Mouse (Mus musculus) heart, embryonic 13.5 days (tissue): ENCODE measurements around the gene Gm7102. TPM values are rescaled to one million over a fixed set of nuclear protein-coding genes. Genes with fewer than 3 reads are reported as not detected.
"Not testable (repeated sequence)": the region's sequence is repeated elsewhere in the genome, so short reads cannot be mapped to it uniquely, and the experiment has no call there.

Source experiments
- ATAC-seq: fragments of 200-750 bp; cut with Nextera tagmentation; 2 replicates; pipeline ENCODE4 v1.8.0; 2017; ENCODE audit warnings: moderate TSS enrichment; ENCODE audit not compliant: insufficient number of reproducible peaks, low FRiP score, low TSS enrichment; ENCODE audit errors: extremely low read depth
- H3K27ac ChIP-seq: fragments of 300-500 bp; sonication (generic); replicated peaks from 2 replicates; pipeline ENCODE4 v1.5.1; 2015; ENCODE audit warnings: moderate library complexity, mild to moderate bottlenecking, inconsistent platforms
- H3K27me3 ChIP-seq: fragments of 300-500 bp; sonication (generic); replicated peaks from 2 replicates; pipeline ENCODE4 v1.6.1; 2015; ENCODE audit warnings: mild to moderate bottlenecking, inconsistent platforms
- H3K36me3 ChIP-seq: fragments of 300-500 bp; sonication (generic); 2 replicates; pipeline ENCODE4 v1.6.1; 2015; ENCODE audit warnings: mild to moderate bottlenecking, inconsistent platforms
- H3K4me1 ChIP-seq: fragments of 300-500 bp; sonication (generic); 2 replicates; pipeline ENCODE4 v1.6.1; 2015; ENCODE audit warnings: inconsistent platforms
- H3K4me2 ChIP-seq: fragments of 300-500 bp; sonication (generic); 2 replicates; pipeline ENCODE4 v1.6.1; 2015; ENCODE audit warnings: inconsistent platforms, mild to moderate bottlenecking, moderate library complexity
- H3K4me3 ChIP-seq: fragments of 300-500 bp; sonication (generic); 2 replicates; pipeline ENCODE4 v1.5.1; 2015; ENCODE audit warnings: moderate library complexity, mild to moderate bottlenecking, inconsistent platforms
- H3K9ac ChIP-seq: fragments of 300-500 bp; sonication (generic); 2 replicates; pipeline ENCODE4 v1.6.1; 2015; ENCODE audit warnings: inconsistent platforms, mild to moderate bottlenecking, moderate library complexity
- H3K9me3 ChIP-seq: fragments of 300-500 bp; sonication (generic); 2 replicates; pipeline ENCODE4 v1.6.1; 2016; ENCODE audit warnings: inconsistent platforms
- WGBS: fragments of 180-500 bp; shearing (Covaris S2); methylation state at CpG from one replicate; pipeline ENCODE4 v1.1.7; 2015; ENCODE audit warnings: mixed read lengths; 5-methylcytosine and 5-hydroxymethylcytosine counted together
- polyA plus RNA-seq: library from polyadenylated mRNA; unstranded; fragments of >200 nt; fragmentation: Nextera tagmentation; extraction: Ambion mirVana; gene quantifications from 2 replicates; pipeline ENCODE4 v1.2.1, GENCODE M21; 2015

Gene Gm7102
- 0.16 TPM in 1 of 2 replicates, not detected in the other for polyA plus RNA-seq

DNA sequence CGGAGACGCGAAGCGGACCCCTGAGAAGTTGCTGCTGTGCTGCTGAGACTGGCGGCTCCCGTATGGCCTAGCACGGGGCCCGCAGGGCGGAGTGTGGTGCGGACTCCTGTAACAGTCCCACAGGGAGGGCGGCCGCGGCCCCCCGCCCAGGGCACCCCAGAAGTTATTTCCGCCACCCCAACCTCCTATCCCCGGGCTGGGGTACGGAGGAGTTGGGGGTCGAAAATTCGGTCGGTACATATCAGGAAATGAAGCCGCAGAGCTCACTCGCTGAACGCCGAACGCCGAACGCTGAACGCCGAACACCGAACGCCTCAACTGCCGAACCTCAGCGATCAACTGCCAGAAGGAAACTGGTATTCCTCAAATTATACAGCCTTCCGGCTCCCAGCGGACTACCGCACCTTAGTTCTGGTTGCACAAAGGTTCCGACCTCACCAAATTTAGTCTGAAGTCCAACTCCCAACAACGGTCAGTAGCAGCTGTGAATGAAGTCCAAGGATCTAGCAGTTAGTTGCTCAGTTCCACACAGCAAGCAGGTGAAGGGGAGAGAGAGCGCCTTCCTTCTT lies at the start of gene Gm7102:
Gene Gm7102, minus strand, starts transcription at position 554 of the 569 bp plus-strand sequence.
- Histone ChIP-seq H3K4me3 (peak within 1 kb of the TSS; percentile 54), H3K4me2 (peak within 1 kb of the TSS; percentile 74), H3K9me3 (peaks cover 6% of the 10 kb centered on the region; the same call in 1 of the 2 replicates), H3K36me3 (no peaks in the 10 kb centered on the region), H3K4me1 (no peaks in the 10 kb centered on the region), H3K27ac (no peak within 1 kb of the TSS), H3K27me3 (peaks cover 19% of the 10 kb centered on the region; the same call in 1 of the 2 replicates), H3K9ac (peak within 1 kb of the TSS; percentile 76)
- ATAC-seq: no peak
- WGBS: 16% methylated on average over 39 of the region's 39 CpGs

DNA sequence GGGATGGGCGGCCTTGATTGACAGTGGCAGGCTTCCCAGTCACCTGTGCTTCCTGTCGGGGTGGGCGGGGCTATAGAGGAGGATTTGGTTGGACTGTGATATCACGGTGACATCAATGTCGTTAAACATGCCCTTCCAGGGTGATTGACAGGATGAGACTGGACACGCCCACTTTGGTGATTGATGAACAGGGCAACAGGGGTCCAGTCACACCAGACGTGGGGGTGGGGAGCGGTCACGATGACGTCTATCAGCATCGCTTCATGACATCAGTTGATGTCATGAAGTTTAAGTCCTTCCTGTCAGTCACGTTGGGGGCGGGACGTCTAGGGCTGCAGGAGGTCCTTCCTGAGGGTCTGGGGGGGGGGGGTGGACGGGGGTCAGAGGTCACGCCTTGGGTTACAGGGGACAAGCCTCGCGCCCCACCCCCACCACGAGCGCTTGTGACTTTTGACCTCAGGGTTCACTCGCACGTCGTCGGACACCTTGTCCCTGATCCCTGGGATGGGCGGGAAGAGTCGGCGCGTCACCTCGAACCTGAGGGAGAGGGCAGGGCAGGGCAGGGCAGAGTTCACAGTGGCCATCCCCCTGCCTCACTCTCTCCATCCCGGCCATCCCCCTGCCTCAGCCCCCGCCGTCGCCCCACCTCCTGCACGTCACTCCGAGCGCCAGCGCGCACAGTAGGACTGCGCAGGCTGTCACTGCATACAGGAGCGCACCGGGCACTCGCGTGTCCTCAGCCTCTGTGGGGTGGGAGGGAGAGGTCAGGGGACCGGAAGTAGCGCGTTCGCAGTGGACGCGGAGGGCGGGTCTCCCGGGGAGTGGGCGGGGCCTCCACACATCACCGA lies 48.8 kb upstream of the Gm7102 start:
- Histone ChIP-seq H3K27me3 (peaks cover 9% of the 10 kb centered on the region; the same call in 1 of the 2 replicates), H3K36me3 (peaks cover 8% of the 10 kb centered on the region), H3K9ac (no peak overlapping the region), H3K27ac (no peak overlapping the region), H3K4me3 (peak overlapping the region; percentile 60), H3K4me2 (peak overlapping the region; percentile 71), H3K9me3 (0 out of 2 replicates have a peak, but pooled peaks cover 12% of the 10 kb centered on the region), H3K4me1 (peaks cover 7% of the 10 kb centered on the region; the same call in 1 of the 2 replicates)
- ATAC-seq: no peak; the same call in 1 of the 2 replicates
- WGBS: 28% methylated on average over 53 of the region's 53 CpGs

DNA sequence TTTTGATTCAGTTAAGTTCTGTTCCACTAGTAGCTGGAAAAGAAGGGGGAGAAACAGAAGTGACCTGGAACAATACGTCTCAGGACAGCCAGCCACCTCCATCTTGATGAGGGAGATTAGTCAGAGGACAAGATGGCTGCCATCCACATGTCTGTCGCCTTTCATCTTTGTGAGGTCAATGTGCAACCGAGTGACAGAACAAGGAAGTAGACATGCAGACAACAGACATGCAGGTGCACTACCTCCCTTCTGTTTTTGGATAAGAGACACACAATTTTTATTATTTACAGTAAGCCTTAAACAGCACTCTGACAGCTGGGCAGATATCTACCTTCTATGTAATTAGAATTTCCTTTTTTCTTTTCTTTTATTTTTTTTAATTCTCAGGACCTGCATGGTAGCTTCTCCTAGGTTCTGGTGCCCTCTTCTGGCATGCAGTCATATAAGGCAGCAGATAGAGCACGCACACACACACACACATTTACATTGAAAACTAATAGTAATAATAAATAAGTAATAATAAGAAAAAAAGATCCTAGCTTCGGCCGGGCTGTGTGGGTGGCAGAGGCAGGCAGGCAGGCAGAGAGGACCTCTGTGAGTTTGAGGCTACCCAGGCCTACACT lies 47.7 kb upstream of the Gm7102 start:
- Histone ChIP-seq H3K9ac (no peak overlapping the region), H3K4me1 (peaks cover 7% of the 10 kb centered on the region; the same call in 1 of the 2 replicates), H3K4me3 (no peak overlapping the region), H3K36me3 (peaks cover 8% of the 10 kb centered on the region), H3K9me3 (0 out of 2 replicates have a peak, but pooled peaks cover 12% of the 10 kb centered on the region), H3K27ac (no peak overlapping the region), H3K4me2 (no peak overlapping the region), H3K27me3 (peaks cover 9% of the 10 kb centered on the region; the same call in 1 of the 2 replicates)
- WGBS: 86% methylated on average over 6 of the region's 6 CpGs
- ATAC-seq: no peak

DNA sequence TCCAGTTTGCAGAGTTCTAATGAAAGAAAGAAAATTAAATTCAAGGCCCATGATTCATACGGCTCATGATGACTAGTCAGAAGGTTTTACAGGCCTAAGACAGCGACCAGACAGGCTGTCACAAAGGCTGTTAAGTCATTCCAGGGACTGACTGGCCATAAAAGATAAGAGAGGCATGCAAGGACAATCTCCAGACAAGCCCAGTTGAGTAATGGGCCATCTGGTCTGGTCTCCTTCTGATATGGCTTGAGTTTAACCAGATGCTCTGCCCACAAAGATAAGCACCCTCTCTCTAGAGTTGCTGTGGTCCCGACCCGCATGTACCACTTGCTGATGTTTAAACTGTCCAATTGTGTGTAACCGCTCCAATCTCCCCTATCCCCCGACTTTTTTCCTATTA lies 31.4 kb upstream of the Gm7102 start:
- H3K27me3 ChIP-seq, H3K4me1 ChIP-seq, H3K4me3 ChIP-seq, H3K36me3 ChIP-seq, H3K9me3 ChIP-seq, H3K27ac ChIP-seq, H3K9ac ChIP-seq, H3K4me2 ChIP-seq, ATAC-seq: not testable (repeated sequence)
- 33% methylated on average over 6 of the region's 6 CpGs for WGBS

DNA sequence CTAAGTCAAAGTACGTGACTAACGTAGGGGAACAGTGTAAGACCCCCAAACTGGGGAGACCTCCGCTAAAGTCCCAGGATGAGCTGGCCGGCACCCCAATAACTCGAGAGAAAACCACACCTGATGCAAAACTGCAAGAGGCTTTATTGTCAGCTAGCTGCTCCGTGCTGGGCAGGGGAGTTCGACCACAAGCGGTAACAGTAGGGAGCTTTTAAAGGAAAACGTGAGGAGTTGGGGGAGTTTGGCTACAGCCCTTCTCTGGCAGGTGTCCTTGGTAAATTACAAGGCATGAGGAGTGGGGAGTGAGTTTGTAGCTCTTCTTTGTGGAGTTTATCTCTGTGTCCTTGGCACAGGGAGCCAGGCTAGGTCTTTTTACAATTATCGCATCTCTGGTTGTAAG lies 23.7 kb upstream of the Gm7102 start:
- Histone ChIP-seq H3K4me2 (no peak overlapping the region), H3K27ac (no peak overlapping the region), H3K36me3 (no peaks in the 10 kb centered on the region), H3K27me3 (no peaks in the 10 kb centered on the region), H3K9ac (no peak overlapping the region), H3K4me1 (no peaks in the 10 kb centered on the region), H3K4me3 (no peak overlapping the region), H3K9me3 (no peaks in the 10 kb centered on the region)
- WGBS: 16% methylated on average over 10 of the region's 10 CpGs
- no peak for ATAC-seq

DNA sequence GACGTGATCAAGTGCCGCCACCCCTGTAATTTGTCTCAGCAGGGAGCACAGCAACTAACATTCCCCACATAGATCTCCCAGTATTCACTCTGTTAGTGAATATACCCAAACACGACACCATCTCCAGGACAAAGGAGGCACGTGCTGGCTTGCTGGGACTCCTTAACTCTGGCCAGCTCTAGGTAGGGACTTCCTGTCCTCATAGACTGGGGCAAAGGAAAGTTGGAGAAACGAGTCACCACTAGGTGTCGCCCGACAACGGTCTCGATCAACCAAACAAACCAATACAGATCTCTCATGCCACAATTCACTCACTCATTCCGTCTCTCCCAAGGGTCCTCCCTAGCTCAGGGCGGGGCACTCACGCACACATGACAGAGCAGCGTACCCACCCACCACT lies 23.2 kb upstream of the Gm7102 start:
- 14% methylated on average over 13 of the region's 13 CpGs for WGBS
- Histone ChIP-seq H3K27ac (no peak overlapping the region), H3K4me3 (no peak overlapping the region), H3K4me1 (no peaks in the 10 kb centered on the region), H3K27me3 (no peaks in the 10 kb centered on the region), H3K9ac (no peak overlapping the region), H3K36me3 (no peaks in the 10 kb centered on the region), H3K4me2 (no peak overlapping the region), H3K9me3 (no peaks in the 10 kb centered on the region)
- ATAC-seq: no peak

DNA sequence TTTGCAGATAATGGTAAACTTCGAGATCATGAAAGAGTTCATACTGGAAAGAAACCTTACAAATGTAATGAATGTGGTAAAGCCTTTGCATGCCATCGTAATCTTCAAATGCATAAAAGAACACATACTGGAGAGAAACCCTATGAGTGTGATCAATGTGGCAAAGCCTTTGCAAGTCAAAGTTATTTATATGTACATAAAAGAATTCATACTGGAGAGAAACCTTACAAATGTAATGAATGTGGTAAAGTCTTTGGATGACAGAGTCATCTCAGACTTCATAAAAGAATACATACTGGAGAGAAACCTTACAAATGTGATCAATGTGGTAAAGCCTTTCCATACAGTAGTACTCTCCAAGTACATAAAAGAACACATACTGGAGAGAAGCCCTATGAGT lies 7.5 kb upstream of the Gm7102 start, which contains the start of gene Gm6020:
Gene Gm6020, plus strand, starts transcription at position 301 of the 400 bp plus-strand sequence.
- WGBS: 73% methylated on average over 2 of the region's 2 CpGs
- not testable (repeated sequence) for H3K4me2 ChIP-seq, H3K36me3 ChIP-seq, H3K4me1 ChIP-seq, H3K4me3 ChIP-seq, H3K27ac ChIP-seq, ATAC-seq, H3K27me3 ChIP-seq, H3K9ac ChIP-seq
- peaks cover 44% of the 10 kb centered on the region for H3K9me3 ChIP-seq

DNA sequence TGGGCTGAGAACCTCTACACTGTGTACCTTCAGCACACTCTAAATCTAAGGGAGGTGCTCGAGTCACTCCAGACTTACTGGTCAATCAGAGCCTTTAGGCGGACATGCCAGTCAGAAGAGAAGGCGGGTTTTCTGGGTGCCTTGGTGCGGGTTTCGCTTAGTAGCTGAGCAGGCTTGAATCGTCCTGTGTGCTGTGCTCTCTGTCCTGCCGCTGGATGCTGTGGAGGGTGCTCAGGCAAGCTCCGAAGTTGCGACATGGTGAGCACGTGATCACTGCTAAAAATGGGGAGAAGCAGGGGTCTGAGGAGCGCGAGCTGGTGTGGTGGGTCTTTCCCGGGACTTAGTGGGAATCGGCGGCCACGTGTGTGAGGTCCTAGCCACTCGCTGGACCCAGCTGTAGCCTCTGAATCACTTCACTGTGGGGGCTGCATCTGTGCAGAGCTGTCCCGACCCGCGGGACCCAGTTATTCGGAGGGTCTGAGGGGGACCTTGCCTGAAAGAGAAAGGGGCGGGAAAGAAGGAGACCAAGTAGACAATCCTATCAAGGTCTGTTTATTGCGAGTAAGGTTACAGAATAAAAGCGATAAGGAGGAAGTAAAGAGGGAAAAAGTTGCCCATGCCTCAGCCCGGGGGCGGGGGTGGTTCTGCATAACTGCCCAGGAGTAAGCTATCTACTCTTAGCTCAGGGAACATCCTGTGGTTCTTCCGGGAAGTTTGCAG lies 24.2 kb downstream of the Gm7102 start:
- Histone ChIP-seq H3K36me3 (no peaks in the 10 kb centered on the region), H3K27me3 (peaks cover 4% of the 10 kb centered on the region; the same call in 1 of the 2 replicates), H3K9me3 (no peaks in the 10 kb centered on the region; the same call in 1 of the 2 replicates), H3K4me2 (peak overlapping the region; percentile 87), H3K4me3 (peak overlapping the region; percentile 59), H3K27ac (no peak overlapping the region), H3K9ac (peak overlapping the region; percentile 74), H3K4me1 (peaks cover 6% of the 10 kb centered on the region)
- ATAC-seq: no peak
- WGBS: 5% methylated on average over 27 of the region's 27 CpGs

DNA sequence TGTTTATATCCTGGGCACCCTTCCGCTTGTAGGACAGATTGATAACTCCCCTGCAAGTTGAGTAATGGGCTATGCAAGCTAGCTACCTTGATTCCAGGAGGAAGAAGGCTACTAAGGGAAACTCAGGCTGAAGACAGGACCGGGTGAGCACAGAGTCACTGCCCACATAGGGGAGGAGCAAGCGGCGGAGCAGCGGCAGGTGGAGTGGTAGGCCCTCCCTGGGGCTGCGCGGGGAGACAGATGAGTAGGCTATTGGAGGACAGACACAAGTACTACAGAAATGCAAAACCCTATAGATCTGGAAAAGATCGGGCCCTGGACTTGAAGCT lies 24.8 kb downstream of the Gm7102 start:
- Histone ChIP-seq H3K27ac (no peak overlapping the region), H3K9me3 (no peaks in the 10 kb centered on the region; the same call in 1 of the 2 replicates), H3K27me3 (peaks cover 4% of the 10 kb centered on the region; the same call in 1 of the 2 replicates), H3K4me1 (peaks cover 6% of the 10 kb centered on the region), H3K4me3 (peak overlapping the region; percentile 59), H3K4me2 (peak overlapping the region; percentile 87), H3K9ac (peak overlapping the region; percentile 74), H3K36me3 (no peaks in the 10 kb centered on the region)
- ATAC-seq: no peak
- 6% methylated on average over 8 of the region's 8 CpGs for WGBS

DNA sequence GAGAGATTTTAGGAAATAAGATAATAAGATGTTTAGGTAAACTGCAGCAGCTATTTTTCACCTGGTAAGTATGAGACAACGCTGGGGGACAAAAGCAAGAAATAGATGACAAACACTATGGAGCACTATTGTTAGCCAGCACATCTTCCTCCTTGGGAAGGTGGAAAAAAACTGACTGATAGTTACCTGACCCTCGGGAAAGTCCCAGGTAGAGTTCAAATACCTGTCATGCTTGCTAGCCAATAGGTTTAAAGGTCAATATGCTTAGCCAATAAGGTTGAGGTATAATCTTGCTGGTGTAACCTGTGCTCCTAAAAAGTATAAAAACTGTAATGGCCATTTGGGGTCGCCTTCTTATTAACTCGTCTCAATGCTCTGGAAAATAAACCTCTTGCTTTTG lies 34.8 kb downstream of the Gm7102 start:
- peak overlapping the region; percentile 75 for H3K4me2 ChIP-seq
- peaks cover 12% of the 10 kb centered on the region for H3K4me1 ChIP-seq
- H3K27ac ChIP-seq: no peak overlapping the region
- H3K27me3 ChIP-seq: no peaks in the 10 kb centered on the region
- peak overlapping the region; percentile 92 for H3K9ac ChIP-seq
- H3K4me3 ChIP-seq: peak overlapping the region; percentile 89
- ATAC-seq: no peak
- no peaks in the 10 kb centered on the region for H3K9me3 ChIP-seq
- 17% methylated on average over 4 of the region's 4 CpGs for WGBS
- H3K36me3 ChIP-seq: peaks cover 6% of the 10 kb centered on the region
